In the genomic region with DNA sequence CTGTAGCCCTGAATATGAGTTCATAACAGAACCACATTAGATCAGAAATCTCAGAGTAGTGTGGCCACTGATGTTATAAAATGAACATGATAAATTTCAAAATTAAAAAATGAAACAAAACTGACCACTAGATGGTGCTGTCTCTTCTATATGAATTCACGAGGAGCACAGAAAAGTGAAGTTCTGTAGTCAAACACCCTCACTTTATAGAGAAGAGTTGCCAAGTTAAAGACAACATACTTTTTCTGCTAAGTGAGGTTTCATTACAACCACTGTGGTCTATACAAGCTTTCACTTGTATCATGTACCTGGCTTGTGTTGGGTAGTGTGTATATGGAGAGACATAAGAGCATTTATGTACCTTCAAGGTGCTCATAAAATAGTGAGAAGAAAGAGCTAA, we compare ENCODE assay signal across 8 mouse cellular contexts. TPM values are rescaled to one million over a fixed set of nuclear protein-coding genes. Genes with fewer than 3 reads are reported as not detected.
DNase-seq lines count a peak whose midpoint lies in the region; ATAC-seq and TF ChIP-seq lines count a peak whose summit lies in the region.

No protein-coding gene starts in this region.

- H3K4me3 ChIP-seq in cerebellum, adult 2 months (replicated peaks; ENCODE audit: insufficient read depth, low read depth, low read length): no peak overlapping the region
- H3K4me3 ChIP-seq in lung, adult 2 months (replicated peaks; ENCODE audit: extremely low read depth, low read depth, low read length): no peak overlapping the region
- no peak overlapping the region for H3K4me3 ChIP-seq in hindbrain, embryonic 14.5 days (replicated peaks; ENCODE audit: low read length)

- no peaks in the 10 kb centered on the region for H3K36me3 ChIP-seq in hindbrain, embryonic 14.5 days (replicated peaks; ENCODE audit: control insufficient read depth, insufficient read depth)

- H3K27ac ChIP-seq in cerebellum, adult 2 months (ENCODE audit: insufficient read depth, low read length): no peak overlapping the region
- H3K27ac ChIP-seq in hindbrain, embryonic 14.5 days: no peak overlapping the region

- no peaks in the 10 kb centered on the region for H3K9me3 ChIP-seq in hindbrain, embryonic 14.5 days (ENCODE audit: control insufficient read depth, low read length)

- ATAC-seq in hindbrain, embryonic 14.5 days (ENCODE audit: low FRiP score): no peak
- ATAC-seq in neutrophil, adult 5-6 weeks (ENCODE audit: extremely low read depth, insufficient number of reproducible peaks, low FRiP score, poor library complexity, severe bottlenecking): peak; percentile 85

- peak; percentile 23; the same call in 1 of the 2 replicates for TF ChIP-seq CTCF in cerebellum, adult 2 months (IDR thresholded peaks at IDR 0.05; ENCODE audit: borderline replicate concordance, insufficient read depth, low read depth, low read length)
- peak; percentile 16; the same call in 1 of the 2 replicates for TF ChIP-seq CTCF in lung, adult 2 months (IDR thresholded peaks at IDR 0.05; ENCODE audit: insufficient read depth, low read length)

- 4% methylated on average over 1 of the region's 1 CpGs for WGBS in cerebellum, adult 2 months
- 0% methylated on average over 1 of the region's 1 CpGs for WGBS in lung, adult 2 months
- WGBS in hindbrain, embryonic 14.5 days: 4% methylated on average over 1 of the region's 1 CpGs

- no peaks in the 10 kb centered on the region for H3K27me3 ChIP-seq in cerebellum, adult 2 months (ENCODE audit: control insufficient read depth, insufficient read depth, low read length)
- H3K27me3 ChIP-seq in hindbrain, embryonic 14.5 days (ENCODE audit: control insufficient read depth, insufficient read depth, low read length): no peaks in the 10 kb centered on the region

- H3K4me2 ChIP-seq in hindbrain, embryonic 14.5 days (replicated peaks): no peak overlapping the region

- TF ChIP-seq POLR2A in cerebellum, adult 2 months (IDR thresholded peaks at IDR 0.05; ENCODE audit: borderline replicate concordance, insufficient read depth, low read length): no peak
- TF ChIP-seq POLR2A in lung, adult 2 months (IDR thresholded peaks at IDR 0.05; ENCODE audit: borderline replicate concordance, extremely low read depth, low read depth, low read length): no peak

- H3K4me1 ChIP-seq in cerebellum, adult 2 months (ENCODE audit: control insufficient read depth, insufficient read depth, low read length): no peaks in the 10 kb centered on the region
- H3K4me1 ChIP-seq in lung, adult 2 months (ENCODE audit: control insufficient read depth, insufficient read depth, low read length): no peaks in the 10 kb centered on the region
- no peaks in the 10 kb centered on the region for H3K4me1 ChIP-seq in hindbrain, embryonic 14.5 days (replicated peaks; ENCODE audit: control insufficient read depth, insufficient read depth, low read length)

- DNase-seq in cerebellum, adult 2 months: no peak
- DNase-seq in cerebellum, postnatal 4 days (ENCODE audit: low spot score in 2 of 2): no peak
- DNase-seq in lung, adult 2 months: no peak
- no peak for DNase-seq in lung, postnatal 4 days
- DNase-seq in hindbrain, embryonic 14.5 days (ENCODE audit: low spot score): peak; percentile 91
- DNase-seq in kidney, postnatal 25 days: no peak
- no peak for DNase-seq in gastrocnemius, postnatal 10 days

- no peak overlapping the region for H3K9ac ChIP-seq in hindbrain, embryonic 14.5 days

RNA-seq across cellular contexts. Expression of gene Rsu1, which starts 19.4 kb away (rescaled TPM):
- polyA plus RNA-seq in cerebellum, adult 2 months (2012; rRNA removed): 34.3 and 41.3 TPM in 2 replicates
- 103 and 125 TPM in 2 replicates for polyA plus RNA-seq in lung, adult 2 months (2012; rRNA removed)
- polyA plus RNA-seq in hindbrain, embryonic 14.5 days (2014; fragmentation: Nextera tagmentation; extraction: Ambion mirVana): 75.7 and 85.6 TPM in 2 replicates
- total RNA-seq in neutrophil, adult 5-6 weeks (2017): 69.5 and 84.2 TPM in 2 replicates
- 10 to 100 TPM; 62.5 to 66.7 TPM for total RNA-seq in gastrocnemius, postnatal 10 days (2021)
